Mouse (Mus musculus): Measurements from ENCODE around the gene Zfp526. TPM values are rescaled to one million over a fixed set of nuclear protein-coding genes. Genes with fewer than 3 reads are reported as not detected.

Zfp526 gene
- polyA plus RNA-seq, 1 experiment = 6.5 TPM

GRCm38 (mm10) chr7:25249314-25250140, 28.3 kb downstream of the Zfp526 start:
- Histone ChIP-seq H3K4me3 (ENCODE audit: low read depth, low read length) (peak overlapping the region; percentile 79), H3K27ac (ENCODE audit: insufficient read depth, low read length) (peak overlapping the region; percentile 38), H3K9me3 (replicated peaks; ENCODE audit: control insufficient read depth, insufficient read depth, low read length, poor library complexity, severe bottlenecking) (no peaks in the 10 kb centered on the region), H3K36me3 (ENCODE audit: control insufficient read depth, insufficient read depth, low read length, poor library complexity, severe bottlenecking) (peaks cover 17% of the 10 kb centered on the region), H3K4me1 (ENCODE audit: control insufficient read depth, insufficient read depth, low read length) (peaks cover 2% of the 10 kb centered on the region), H3K9ac (ENCODE audit: low read depth, poor library complexity, severe bottlenecking) (peak overlapping the region; percentile 99), H3K27me3 (ENCODE audit: control insufficient read depth, insufficient read depth, low read length, poor library complexity, severe bottlenecking) (no peaks in the 10 kb centered on the region)
- TF ChIP-seq POLR2A (IDR thresholded peaks at IDR 0.05; ENCODE audit: insufficient read depth, low read length) (no peak), EP300 (IDR thresholded peaks at IDR 0.05; ENCODE audit: insufficient read depth, low read depth, low read length) (no peak), CTCF (IDR thresholded peaks at IDR 0.05; ENCODE audit: low read depth, low read length) (no peak)

- TF ChIP-seq POLR2A (IDR thresholded peaks at IDR 0.05; ENCODE audit: insufficient read depth, low read length) (no peak), CTCF (IDR thresholded peaks at IDR 0.05; ENCODE audit: low read depth, low read length) (no peak), EP300 (IDR thresholded peaks at IDR 0.05; ENCODE audit: insufficient read depth, low read depth, low read length) (no peak)
- Histone ChIP-seq H3K9ac (ENCODE audit: low read depth, poor library complexity, severe bottlenecking) (peak within 1 kb of the TSS; percentile 99), H3K4me1 (ENCODE audit: control insufficient read depth, insufficient read depth, low read length) (peaks cover 2% of the 10 kb centered on the region), H3K36me3 (ENCODE audit: control insufficient read depth, insufficient read depth, low read length, poor library complexity, severe bottlenecking) (peaks cover 9% of the 10 kb centered on the region), H3K9me3 (replicated peaks; ENCODE audit: control insufficient read depth, insufficient read depth, low read length, poor library complexity, severe bottlenecking) (no peaks in the 10 kb centered on the region), H3K27me3 (ENCODE audit: control insufficient read depth, insufficient read depth, low read length, poor library complexity, severe bottlenecking) (no peaks in the 10 kb centered on the region), H3K27ac (ENCODE audit: insufficient read depth, low read length) (peak within 1 kb of the TSS; percentile 76), H3K4me3 (ENCODE audit: low read depth, low read length) (peak within 1 kb of the TSS; percentile 79)
These were observed 29.1 kb downstream of the Zfp526 start, which contains the start of gene Erf for GRCm38 (mm10) chr7:25250141-25250972. Erf (minus strand) TSS chr7:25250761.

- TF ChIP-seq CTCF (IDR thresholded peaks at IDR 0.05; ENCODE audit: low read depth, low read length) = no peak
- TF ChIP-seq POLR2A (IDR thresholded peaks at IDR 0.05; ENCODE audit: insufficient read depth, low read length) = no peak
- peak; percentile 89 for TF ChIP-seq EP300 (IDR thresholded peaks at IDR 0.05; ENCODE audit: insufficient read depth, low read depth, low read length)
- H3K27me3 ChIP-seq (ENCODE audit: control insufficient read depth, insufficient read depth, low read length, poor library complexity, severe bottlenecking) = no peaks in the 10 kb centered on the region
- no peaks in the 10 kb centered on the region for H3K9me3 ChIP-seq (replicated peaks; ENCODE audit: control insufficient read depth, insufficient read depth, low read length, poor library complexity, severe bottlenecking)
- peak overlapping the region; percentile 51 for H3K4me3 ChIP-seq (ENCODE audit: low read depth, low read length)
- peaks cover 2% of the 10 kb centered on the region for H3K4me1 ChIP-seq (ENCODE audit: control insufficient read depth, insufficient read depth, low read length)
- peak overlapping the region; percentile 99 for H3K9ac ChIP-seq (ENCODE audit: low read depth, poor library complexity, severe bottlenecking)
- H3K27ac ChIP-seq (ENCODE audit: insufficient read depth, low read length) = peak overlapping the region; percentile 76
- H3K36me3 ChIP-seq (ENCODE audit: control insufficient read depth, insufficient read depth, low read length, poor library complexity, severe bottlenecking) = no peaks in the 10 kb centered on the region
These were observed 30.0 kb downstream of the Zfp526 start for GRCm38 (mm10) chr7:25251071-25251791.

- no peaks in the 10 kb centered on the region for H3K27me3 ChIP-seq (ENCODE audit: control insufficient read depth, insufficient read depth, low read length, poor library complexity, severe bottlenecking)
- no peak for TF ChIP-seq CTCF (IDR thresholded peaks at IDR 0.05; ENCODE audit: low read depth, low read length)
- no peak for TF ChIP-seq EP300 (IDR thresholded peaks at IDR 0.05; ENCODE audit: insufficient read depth, low read depth, low read length)
- no peak for TF ChIP-seq POLR2A (IDR thresholded peaks at IDR 0.05; ENCODE audit: insufficient read depth, low read length)
- H3K9me3 ChIP-seq (replicated peaks; ENCODE audit: control insufficient read depth, insufficient read depth, low read length, poor library complexity, severe bottlenecking) = no peaks in the 10 kb centered on the region
- peak overlapping the region; percentile 99 for H3K9ac ChIP-seq (ENCODE audit: low read depth, poor library complexity, severe bottlenecking)
- H3K36me3 ChIP-seq (ENCODE audit: control insufficient read depth, insufficient read depth, low read length, poor library complexity, severe bottlenecking) = no peaks in the 10 kb centered on the region
- H3K27ac ChIP-seq (ENCODE audit: insufficient read depth, low read length) = peak overlapping the region; percentile 76
- peaks cover under 1% of the 10 kb centered on the region for H3K4me1 ChIP-seq (ENCODE audit: control insufficient read depth, insufficient read depth, low read length)
- H3K4me3 ChIP-seq (ENCODE audit: low read depth, low read length) = peak overlapping the region; percentile 51
These were observed 30.6 kb downstream of the Zfp526 start for GRCm38 (mm10) chr7:25251822-25252221.

- H3K9ac ChIP-seq (ENCODE audit: low read depth, poor library complexity, severe bottlenecking) = no peak overlapping the region
- TF ChIP-seq EP300 (IDR thresholded peaks at IDR 0.05; ENCODE audit: insufficient read depth, low read depth, low read length) (no peak), POLR2A (IDR thresholded peaks at IDR 0.05; ENCODE audit: insufficient read depth, low read length) (no peak), CTCF (IDR thresholded peaks at IDR 0.05; ENCODE audit: low read depth, low read length) (no peak)
- H3K4me3 ChIP-seq (ENCODE audit: low read depth, low read length) = no peak overlapping the region
- peaks cover 5% of the 10 kb centered on the region for H3K4me1 ChIP-seq (ENCODE audit: control insufficient read depth, insufficient read depth, low read length)
- H3K36me3 ChIP-seq (ENCODE audit: control insufficient read depth, insufficient read depth, low read length, poor library complexity, severe bottlenecking) = no peaks in the 10 kb centered on the region
- H3K27me3 ChIP-seq (ENCODE audit: control insufficient read depth, insufficient read depth, low read length, poor library complexity, severe bottlenecking) = no peaks in the 10 kb centered on the region
- peak overlapping the region; percentile 79 for H3K27ac ChIP-seq (ENCODE audit: insufficient read depth, low read length)
- H3K9me3 ChIP-seq (replicated peaks; ENCODE audit: control insufficient read depth, insufficient read depth, low read length, poor library complexity, severe bottlenecking) = no peaks in the 10 kb centered on the region
These were observed 40.7 kb downstream of the Zfp526 start for GRCm38 (mm10) chr7:25261896-25262295.

Data from ES-Bruce4 (cell line).